Mouse (Mus musculus): Measurements from ENCODE around the gene Dhrs3.

The Dhrs3 gene

GRCm38 (mm10) chr4:144898036-144898649 lies 5.5 kb downstream of the Dhrs3 start:
- peak; percentile 91 for DNase-seq (ENCODE audit: low spot score)

GRCm38 (mm10) chr4:144898737-144899136 lies 6.1 kb downstream of the Dhrs3 start:
- no peak for DNase-seq (ENCODE audit: low spot score)

- peak; percentile 45 for DNase-seq (ENCODE audit: low spot score)
These were observed 9.0 kb downstream of the Dhrs3 start for GRCm38 (mm10) chr4:144901561-144902111.

- DNase-seq (ENCODE audit: low spot score), result no peak
These were observed 10.5 kb downstream of the Dhrs3 start for GRCm38 (mm10) chr4:144903088-144903487.

GRCm38 (mm10) chr4:144903932-144904331 lies 11.3 kb downstream of the Dhrs3 start:
- DNase-seq (ENCODE audit: low spot score), result peak; percentile 86

GRCm38 (mm10) chr4:144905128-144905527 lies 12.5 kb downstream of the Dhrs3 start:
- DNase-seq (ENCODE audit: low spot score), result no peak

GRCm38 (mm10) chr4:144906001-144906889 lies 13.6 kb downstream of the Dhrs3 start:
- no peak for DNase-seq (ENCODE audit: low spot score)

- DNase-seq (ENCODE audit: low spot score), result no peak
These were observed 14.5 kb downstream of the Dhrs3 start for GRCm38 (mm10) chr4:144906978-144907703.

GRCm38 (mm10) chr4:144908825-144909224 lies 16.2 kb downstream of the Dhrs3 start:
- no peak for DNase-seq (ENCODE audit: low spot score)

- no peak for DNase-seq (ENCODE audit: low spot score)
These were observed 17.7 kb downstream of the Dhrs3 start for GRCm38 (mm10) chr4:144910281-144910680.

GRCm38 (mm10) chr4:144913298-144914152 lies 20.9 kb downstream of the Dhrs3 start:
- no peak for DNase-seq (ENCODE audit: low spot score)

GRCm38 (mm10) chr4:144916520-144916919 lies 23.9 kb downstream of the Dhrs3 start:
- DNase-seq (ENCODE audit: low spot score), result no peak

GRCm38 (mm10) chr4:144917101-144917500 lies 24.5 kb downstream of the Dhrs3 start:
- no peak for DNase-seq (ENCODE audit: low spot score)

GRCm38 (mm10) chr4:144918501-144918900 lies 25.9 kb downstream of the Dhrs3 start:
- no peak for DNase-seq (ENCODE audit: low spot score)

- no peak for DNase-seq (ENCODE audit: low spot score)
These were observed 36.2 kb downstream of the Dhrs3 start for GRCm38 (mm10) chr4:144928693-144929436.

GRCm38 (mm10) chr4:144929811-144930221 lies 37.2 kb downstream of the Dhrs3 start:
- peak; percentile 70 for DNase-seq (ENCODE audit: low spot score)

GRCm38 (mm10) chr4:144930366-144930765 lies 37.7 kb downstream of the Dhrs3 start:
- peak; percentile 95 for DNase-seq (ENCODE audit: low spot score)

GRCm38 (mm10) chr4:144931167-144931566 lies 38.5 kb downstream of the Dhrs3 start:
- DNase-seq (ENCODE audit: low spot score), result peak; percentile 74

GRCm38 (mm10) chr4:144934501-144934900 lies 41.9 kb downstream of the Dhrs3 start:
- DNase-seq (ENCODE audit: low spot score), result no peak

- no peak for DNase-seq (ENCODE audit: low spot score)
These were observed 44.0 kb downstream of the Dhrs3 start for GRCm38 (mm10) chr4:144936563-144937154.

All from lung, postnatal 25 days (tissue).